Mouse (Mus musculus) forebrain, embryonic 14.5 days (tissue): ENCODE data around the gene Pip4p1. TPM values are rescaled to one million over a fixed set of nuclear protein-coding genes. Genes with fewer than 3 reads are reported as not detected.
"Not testable (repeated sequence)": the region's sequence is repeated elsewhere in the genome, so short reads cannot be mapped to it uniquely, and the experiment has no call there.

Source experiments
- ATAC-seq: fragments of 200-750 bp; cut with Nextera tagmentation; 2 replicates; pipeline ENCODE4 v1.8.0; 2017; ENCODE audit warnings: mild to moderate bottlenecking, moderate library complexity
- DNase-seq: peaks from one replicate; pipeline ENCODE4 v3.0.0-alpha.2; 2015; ENCODE audit warnings: low spot score
- H3K27ac ChIP-seq: fragments of 300-500 bp; sonication (generic); 2 replicates; pipeline ENCODE4 v1.5.1; 2014; ENCODE audit warnings: low read depth, mild to moderate bottlenecking, control low read depth, low read length, moderate library complexity
- H3K27me3 ChIP-seq: fragments of 300-500 bp; sonication (generic); replicated peaks from 2 replicates; pipeline ENCODE4 v1.6.1; 2014; ENCODE audit warnings: low read length, control low read depth, mixed read lengths; ENCODE audit not compliant: control insufficient read depth, insufficient read depth
- H3K36me3 ChIP-seq: fragments of 300-500 bp; sonication (generic); 2 replicates; pipeline ENCODE4 v1.6.1; 2014; ENCODE audit warnings: low read length, control low read depth; ENCODE audit not compliant: control insufficient read depth, insufficient read depth
- H3K4me1 ChIP-seq: fragments of 300-500 bp; sonication (generic); 2 replicates; pipeline ENCODE4 v1.6.1; 2014; ENCODE audit warnings: antibody characterized with exemption, low read length, control low read depth; ENCODE audit not compliant: control insufficient read depth, insufficient read depth
- H3K4me2 ChIP-seq: fragments of 300-500 bp; sonication (generic); 2 replicates; pipeline ENCODE4 v1.6.1; 2014; ENCODE audit warnings: mild to moderate bottlenecking, control low read depth, low read length
- H3K4me3 ChIP-seq: fragments of 300-500 bp; sonication (generic); 2 replicates; pipeline ENCODE4 v1.5.1; 2014; ENCODE audit warnings: low read depth, low read length, control low read depth
- H3K9ac ChIP-seq: fragments of 300-500 bp; sonication (generic); 2 replicates; pipeline ENCODE4 v1.6.1; 2014; ENCODE audit warnings: mild to moderate bottlenecking, low read length, control low read depth, moderate library complexity
- H3K9me3 ChIP-seq: fragments of 300-500 bp; sonication (generic); replicated peaks from 2 replicates; pipeline ENCODE4 v1.6.1; 2016; ENCODE audit warnings: low read length, control low read depth, mixed read lengths; ENCODE audit not compliant: control insufficient read depth
- WGBS: fragments of 180-500 bp; shearing (Covaris S2); extraction: QIAGEN DNeasy Blood & Tissue Kit; methylation state at CpG from one replicate; pipeline ENCODE4 v1.1.7; 2014; 5-methylcytosine and 5-hydroxymethylcytosine counted together
- polyA plus RNA-seq: library from polyadenylated mRNA; unstranded; fragments of >200 nt; fragmentation: Nextera tagmentation; extraction: Ambion mirVana; gene quantifications from 2 replicates; pipeline ENCODE4 v1.2.1, GENCODE M21; 2014

The Pip4p1 gene
- 81.4 and 86.0 TPM in 2 replicates for polyA plus RNA-seq

- Histone ChIP-seq H3K4me3 (peak within 1 kb of the TSS; percentile 95), H3K4me2 (peak within 1 kb of the TSS; percentile 64), H3K9ac (peak within 1 kb of the TSS; percentile 98), H3K4me1 (peaks cover 11% of the 10 kb centered on the region; the same call in 1 of the 2 replicates), H3K36me3 (peaks cover 36% of the 10 kb centered on the region), H3K27ac (peak within 1 kb of the TSS; percentile 82), H3K27me3 (no peaks in the 10 kb centered on the region), H3K9me3 (no peaks in the 10 kb centered on the region)
- WGBS, result under 1% methylated on average over 68 of the region's 68 CpGs
- DNase-seq, result peak; percentile 100
- ATAC-seq, result peak; percentile 99
Observed at GRCm38 (mm10) chr14:50930754-50931492, at the start of gene Pip4p1, which contains the start of gene Pnp. TSS of gene Pip4p1 (minus strand) at chr14:50930856. TSS of gene Pnp (plus strand) at chr14:50931082.

GRCm38 (mm10) chr14:50979631-50980030 lies 49.0 kb upstream of the Pip4p1 start:
- no peak overlapping the region for H3K9ac ChIP-seq
- H3K4me1 ChIP-seq, result no peaks in the 10 kb centered on the region
- H3K4me2 ChIP-seq, result no peak overlapping the region
- no peaks in the 10 kb centered on the region for H3K9me3 ChIP-seq
- no peaks in the 10 kb centered on the region for H3K27me3 ChIP-seq
- H3K36me3 ChIP-seq, result no peaks in the 10 kb centered on the region
- H3K4me3 ChIP-seq, result no peak overlapping the region
- DNase-seq (no peak), ATAC-seq (no peak)
- H3K27ac ChIP-seq, result no peak overlapping the region

GRCm38 (mm10) chr14:50978451-50978850 lies 47.8 kb upstream of the Pip4p1 start:
- ATAC-seq, H3K9ac ChIP-seq, H3K4me2 ChIP-seq, H3K27ac ChIP-seq, H3K36me3 ChIP-seq, H3K27me3 ChIP-seq, DNase-seq, H3K4me3 ChIP-seq, H3K9me3 ChIP-seq, H3K4me1 ChIP-seq: not testable (repeated sequence)
- 95% methylated on average over 6 of the region's 6 CpGs for WGBS

- Histone ChIP-seq H3K9me3 (no peaks in the 10 kb centered on the region), H3K27me3 (no peaks in the 10 kb centered on the region), H3K4me2 (0 out of 2 replicates have a peak overlapping the region, but pooled peaks have one; percentile 5), H3K36me3 (no peaks in the 10 kb centered on the region), H3K4me1 (no peaks in the 10 kb centered on the region), H3K27ac (no peak overlapping the region), H3K9ac (no peak overlapping the region), H3K4me3 (no peak overlapping the region)
- peak; percentile 20 for DNase-seq
- 8% methylated on average over 9 of the region's 9 CpGs for WGBS
- no peak for ATAC-seq
Observed at GRCm38 (mm10) chr14:50976674-50977073, 46.0 kb upstream of the Pip4p1 start.

- 42% methylated on average over 5 of the region's 5 CpGs for WGBS
Observed at GRCm38 (mm10) chr14:50975001-50975400, 44.3 kb upstream of the Pip4p1 start.

GRCm38 (mm10) chr14:50973700-50974099 lies 43.0 kb upstream of the Pip4p1 start:
- ATAC-seq (no peak), DNase-seq (no peak)
- H3K4me2 ChIP-seq, result no peak overlapping the region
- H3K9me3 ChIP-seq, result no peaks in the 10 kb centered on the region
- 14% methylated on average over 4 of the region's 4 CpGs for WGBS
- H3K27me3 ChIP-seq, result no peaks in the 10 kb centered on the region
- H3K36me3 ChIP-seq, result no peaks in the 10 kb centered on the region
- no peak overlapping the region for H3K9ac ChIP-seq
- no peak overlapping the region for H3K27ac ChIP-seq
- H3K4me1 ChIP-seq, result no peaks in the 10 kb centered on the region; the same call in 1 of the 2 replicates
- H3K4me3 ChIP-seq, result no peak overlapping the region

More at GRCm38 (mm10) chr14:50975001-50975400, 44.3 kb upstream of the Pip4p1 start:
- H3K4me2 ChIP-seq, result no peak overlapping the region
- no peaks in the 10 kb centered on the region for H3K9me3 ChIP-seq
- H3K36me3 ChIP-seq, result no peaks in the 10 kb centered on the region
- no peaks in the 10 kb centered on the region; the same call in 1 of the 2 replicates for H3K4me1 ChIP-seq
- no peak overlapping the region for H3K4me3 ChIP-seq
- no peak for ATAC-seq
- no peak for DNase-seq
- no peaks in the 10 kb centered on the region for H3K27me3 ChIP-seq
- H3K9ac ChIP-seq, result no peak overlapping the region
- H3K27ac ChIP-seq, result no peak overlapping the region

GRCm38 (mm10) chr14:50973054-50973453 lies 42.4 kb upstream of the Pip4p1 start:
- not testable (repeated sequence) for H3K4me1 ChIP-seq, H3K36me3 ChIP-seq, H3K27ac ChIP-seq, H3K4me2 ChIP-seq, DNase-seq, H3K27me3 ChIP-seq, ATAC-seq, H3K4me3 ChIP-seq, H3K9ac ChIP-seq, H3K9me3 ChIP-seq
- 89% methylated on average over 5 of the region's 5 CpGs for WGBS

- H3K27me3 ChIP-seq, result no peaks in the 10 kb centered on the region
- no peak for ATAC-seq
- H3K4me1 ChIP-seq, result no peaks in the 10 kb centered on the region; the same call in 1 of the 2 replicates
- H3K4me2 ChIP-seq, result no peak overlapping the region
- H3K9ac ChIP-seq, result no peak overlapping the region
- no peak overlapping the region for H3K4me3 ChIP-seq
- no peak overlapping the region for H3K27ac ChIP-seq
- DNase-seq, result no peak
- no peaks in the 10 kb centered on the region for H3K9me3 ChIP-seq
- no peaks in the 10 kb centered on the region for H3K36me3 ChIP-seq
- 95% methylated on average over 1 of the region's 1 CpGs for WGBS
Observed at GRCm38 (mm10) chr14:50970822-50971221, 40.2 kb upstream of the Pip4p1 start.
